Mouse (Mus musculus): Measurements from ENCODE around the gene Polr2l. TPM values are rescaled to one million over a fixed set of nuclear protein-coding genes. Genes with fewer than 3 reads are reported as not detected.

The Polr2l gene
- total RNA-seq (2021) = 10 to 100 TPM; 43.9 to 50.4 TPM
- long read RNA-seq, experiment 1, transcript Polr2l-201 (2 exons, 1,650 nt) = major isoform, 27 of 57 reads
- long read RNA-seq, experiment 1, partial matches to known transcripts = 30 of 57 reads
- long read RNA-seq, experiment 1, other reads (novel, unspliced or antisense) = 0 of 57 reads
- long read RNA-seq, experiment 2, transcript Polr2l-201 (2 exons, 1,650 nt) = major isoform, 83 of 175 reads
- long read RNA-seq, experiment 2, partial matches to known transcripts = 0 of 175 reads
- long read RNA-seq, experiment 2, other reads (novel, unspliced or antisense) = 92 of 175 reads

- DNase-seq (ENCODE audit: low spot score in 2 of 2) = peak; percentile 82 to 92
These were observed at the start of gene Polr2l, which contains the start of gene Tspan4 for GRCm38 (mm10) chr7:141475011-141475804. TSS of gene Polr2l (minus strand) at chr7:141475132. TSS of gene Tspan4 (plus strand) at chr7:141475240.

DNA sequence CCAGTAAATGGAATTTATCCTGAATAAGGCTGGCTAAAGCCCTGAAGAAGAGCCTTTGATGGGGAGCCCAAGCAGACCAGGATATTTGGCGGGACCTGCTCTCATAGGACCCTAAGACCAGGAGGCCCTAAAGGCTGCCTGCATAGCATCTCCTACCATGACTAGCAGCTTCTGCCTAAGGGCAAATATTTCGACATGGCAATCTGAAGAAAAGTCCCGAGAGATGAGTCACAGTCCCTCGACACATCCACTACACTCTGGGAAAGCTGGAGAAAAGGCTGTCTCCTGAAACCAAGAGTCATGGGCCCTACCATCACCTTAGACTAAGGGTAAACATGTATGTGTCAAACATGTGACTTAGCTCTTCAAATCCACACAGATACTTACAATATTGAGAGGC lies 49.3 kb upstream of the Polr2l start:
- DNase-seq (ENCODE audit: low spot score in 2 of 2) = no peak

- no peak for DNase-seq (ENCODE audit: low spot score in 2 of 2)
These were observed 48.1 kb upstream of the Polr2l start for GRCm38 (mm10) chr7:141523007-141523406.

DNA sequence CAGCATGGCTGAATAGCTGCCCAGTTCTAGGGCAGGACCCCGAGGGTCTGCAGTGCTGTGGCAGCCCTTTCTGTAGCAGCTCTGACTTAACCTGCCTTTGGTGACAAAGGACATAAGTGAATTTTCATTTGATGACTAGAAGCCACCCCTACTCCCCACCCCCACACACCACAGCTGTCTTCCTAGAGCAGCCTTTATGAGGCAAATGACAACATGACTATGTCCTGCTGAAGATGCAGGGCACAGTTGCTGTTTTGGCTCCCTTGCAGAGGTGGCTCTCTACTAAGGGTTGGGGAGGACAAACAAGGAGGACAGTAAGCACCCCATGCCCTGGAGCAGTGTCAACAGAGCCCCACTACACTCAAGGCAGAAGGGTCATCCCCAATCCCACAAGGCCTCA lies 44.9 kb upstream of the Polr2l start:
- no peak for DNase-seq (ENCODE audit: low spot score in 2 of 2)

GRCm38 (mm10) chr7:141518926-141519325 lies 44.0 kb upstream of the Polr2l start:
- no peak for DNase-seq (ENCODE audit: low spot score in 2 of 2)

- no peak for DNase-seq (ENCODE audit: low spot score in 2 of 2)
These were observed 43.4 kb upstream of the Polr2l start for GRCm38 (mm10) chr7:141518296-141518695.

DNA sequence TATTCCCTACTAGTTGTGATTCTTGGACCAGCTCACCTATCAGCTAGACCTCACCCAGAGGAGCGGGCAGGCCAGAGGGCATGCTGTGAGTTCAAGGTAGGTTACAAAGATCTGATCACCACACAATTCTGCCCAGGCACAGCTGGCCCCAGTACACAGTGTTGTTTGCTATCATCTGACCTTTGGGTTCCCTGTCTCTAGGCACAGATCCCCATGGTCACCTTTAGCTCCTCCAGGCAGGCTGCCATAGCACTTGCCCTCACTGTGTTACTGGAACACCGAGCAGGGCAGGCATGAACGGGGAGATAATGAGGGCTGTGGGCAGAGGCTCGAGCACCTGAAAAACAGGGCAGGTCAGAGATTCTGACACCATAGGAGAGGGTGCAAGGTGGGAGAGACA lies 42.7 kb upstream of the Polr2l start:
- DNase-seq (ENCODE audit: low spot score in 2 of 2) = no peak

DNA sequence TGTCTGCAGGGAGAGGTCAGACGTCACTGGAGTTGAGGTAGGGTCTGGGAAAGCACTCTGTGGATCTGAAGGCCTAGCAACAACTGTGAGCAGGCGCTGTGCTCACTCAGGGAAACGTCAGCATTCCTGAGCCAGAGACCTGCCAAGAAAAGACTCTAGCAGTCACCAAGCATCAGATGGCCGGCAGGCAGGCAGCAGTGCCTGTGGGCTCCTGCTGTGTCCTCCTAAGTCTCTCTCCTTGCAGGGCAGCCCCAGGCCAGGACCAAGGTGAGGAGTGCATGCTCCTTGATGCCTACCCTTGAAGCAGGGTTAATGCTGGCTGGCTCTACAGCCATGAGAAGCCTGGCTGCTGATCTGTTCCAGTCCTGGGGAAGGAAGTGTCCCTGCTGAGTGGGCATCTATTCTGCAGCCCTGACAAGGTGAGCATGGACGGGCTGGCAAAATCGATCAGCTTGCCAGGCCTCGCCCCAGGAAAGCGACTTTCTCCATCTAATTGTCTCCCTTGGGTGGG lies 35.8 kb upstream of the Polr2l start:
- DNase-seq (ENCODE audit: low spot score in 2 of 2) = no peak

- DNase-seq (ENCODE audit: low spot score in 2 of 2) = no peak
These were observed 35.3 kb upstream of the Polr2l start for GRCm38 (mm10) chr7:141510196-141510595.

DNA sequence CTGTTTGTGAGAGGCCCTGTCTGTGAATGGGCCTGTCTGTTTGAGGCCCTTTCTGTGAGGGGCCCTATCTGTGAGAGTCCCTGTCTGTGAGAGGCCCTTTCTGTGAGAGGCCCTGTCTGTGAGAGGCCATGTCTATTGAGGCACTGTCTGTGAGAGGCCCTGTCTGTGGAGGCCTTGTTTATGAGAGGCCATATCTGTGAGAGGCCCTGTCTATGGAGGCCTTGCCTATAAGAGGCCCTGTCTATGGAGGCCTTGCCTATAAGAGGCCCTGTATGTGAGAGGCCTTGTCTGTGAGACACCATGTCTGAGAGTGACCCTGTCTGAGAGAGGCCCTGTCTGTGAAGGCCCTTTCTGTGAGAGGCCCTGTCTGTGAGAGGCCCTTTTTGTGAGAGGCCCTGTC lies 33.2 kb upstream of the Polr2l start:
- no peak for DNase-seq (ENCODE audit: low spot score in 2 of 2)

GRCm38 (mm10) chr7:141506278-141506677 lies 31.3 kb upstream of the Polr2l start:
- DNase-seq (ENCODE audit: low spot score in 2 of 2) = no peak

DNA sequence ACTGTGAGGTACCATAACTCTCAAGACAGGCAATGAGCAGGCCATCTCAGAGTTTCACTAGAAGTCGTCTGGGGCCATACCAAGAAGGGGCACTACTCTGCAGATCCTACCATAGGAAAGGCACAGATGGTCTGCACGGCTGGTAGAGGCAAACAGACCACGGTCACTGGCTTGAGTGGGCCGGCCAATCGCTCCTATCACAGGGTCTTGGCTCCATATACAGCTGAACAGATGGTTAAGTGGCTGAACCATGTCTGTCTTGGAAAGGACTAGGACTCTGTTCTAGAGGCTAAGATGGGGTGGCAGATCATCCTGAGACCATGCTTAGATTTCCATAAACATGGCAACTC lies 27.6 kb upstream of the Polr2l start:
- no peak for DNase-seq (ENCODE audit: low spot score in 2 of 2)

- DNase-seq (ENCODE audit: low spot score in 2 of 2) = no peak
These were observed 27.1 kb upstream of the Polr2l start for GRCm38 (mm10) chr7:141501820-141502555.

DNA sequence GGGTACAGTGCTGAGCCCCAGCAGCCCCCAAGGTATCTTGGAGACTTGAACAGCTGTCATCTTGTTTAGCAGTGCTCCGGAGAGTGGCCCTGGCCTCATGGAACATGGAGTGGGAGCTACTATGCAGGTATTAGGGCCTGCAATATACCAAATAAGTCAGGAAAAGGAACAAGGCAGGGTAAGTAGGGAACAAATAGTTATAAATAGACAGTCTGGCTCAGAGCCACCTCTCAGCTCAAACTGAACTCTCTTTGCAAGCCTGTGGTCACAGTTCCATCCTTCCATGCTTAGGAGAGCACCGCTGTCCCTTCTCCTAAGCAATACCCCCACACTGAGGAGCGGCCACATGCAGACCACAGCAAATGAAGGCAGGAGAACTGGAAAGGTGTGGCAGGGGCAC lies 22.7 kb upstream of the Polr2l start:
- DNase-seq (ENCODE audit: low spot score in 2 of 2) = no peak

DNA sequence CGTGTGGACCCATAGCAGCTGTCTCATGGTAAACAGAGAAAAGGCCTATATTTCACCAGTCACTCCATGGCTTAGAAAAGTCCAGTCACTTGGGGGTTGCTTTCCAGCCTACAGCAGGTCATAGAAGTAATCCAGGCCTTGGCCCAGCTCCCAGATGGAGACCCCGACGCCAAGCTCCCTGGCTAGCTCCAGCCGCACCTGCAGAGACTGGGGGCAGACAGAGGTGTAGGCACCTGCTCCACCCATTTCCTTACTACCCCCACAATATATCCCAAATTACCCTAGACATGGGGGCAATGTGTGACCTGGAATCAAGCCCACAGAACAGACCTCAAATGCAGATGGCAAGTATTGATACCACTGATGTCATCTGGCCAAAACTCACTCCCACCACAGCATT lies 21.0 kb upstream of the Polr2l start:
- no peak for DNase-seq (ENCODE audit: low spot score in 2 of 2)

DNA sequence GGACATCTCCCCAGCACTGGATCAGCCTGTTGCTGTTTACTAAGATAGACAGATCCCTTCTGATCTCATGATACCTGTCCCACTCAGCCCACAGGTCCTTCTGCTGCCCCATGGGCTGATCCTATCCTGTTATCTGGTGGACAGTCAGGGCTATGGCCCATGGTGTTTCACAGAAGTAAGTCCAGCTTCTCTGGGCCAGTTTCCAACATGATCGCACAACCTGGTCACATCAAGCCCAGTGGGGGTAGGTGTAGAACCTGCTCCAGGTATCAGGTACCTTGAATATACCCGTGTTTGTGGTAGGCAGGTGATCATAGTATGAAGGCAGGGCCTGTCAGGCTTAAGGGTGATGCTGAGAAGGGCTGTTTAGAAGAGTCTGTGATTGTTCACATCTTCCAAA lies 20.4 kb upstream of the Polr2l start:
- DNase-seq (ENCODE audit: low spot score in 2 of 2) = no peak

DNA sequence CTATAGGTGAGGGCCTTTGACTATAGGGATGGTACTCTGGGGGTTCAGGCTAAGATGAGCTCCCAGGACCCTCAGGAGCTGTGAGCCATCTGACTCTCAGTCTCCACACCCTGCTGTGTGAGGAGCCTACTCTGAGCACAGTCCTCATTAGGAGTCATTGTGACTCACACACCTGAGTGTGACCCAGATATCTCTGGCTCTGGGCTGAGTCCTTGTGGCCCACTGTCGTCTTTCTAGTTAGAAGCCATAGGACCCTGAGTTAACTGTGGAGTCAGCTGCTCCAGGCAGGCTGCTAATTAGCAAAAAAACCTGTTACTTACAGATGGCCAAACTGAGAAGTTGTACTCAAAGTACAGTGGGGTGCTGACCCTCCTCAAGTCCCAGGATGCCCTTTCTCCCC lies 18.8 kb upstream of the Polr2l start:
- no peak for DNase-seq (ENCODE audit: low spot score in 2 of 2)

DNA sequence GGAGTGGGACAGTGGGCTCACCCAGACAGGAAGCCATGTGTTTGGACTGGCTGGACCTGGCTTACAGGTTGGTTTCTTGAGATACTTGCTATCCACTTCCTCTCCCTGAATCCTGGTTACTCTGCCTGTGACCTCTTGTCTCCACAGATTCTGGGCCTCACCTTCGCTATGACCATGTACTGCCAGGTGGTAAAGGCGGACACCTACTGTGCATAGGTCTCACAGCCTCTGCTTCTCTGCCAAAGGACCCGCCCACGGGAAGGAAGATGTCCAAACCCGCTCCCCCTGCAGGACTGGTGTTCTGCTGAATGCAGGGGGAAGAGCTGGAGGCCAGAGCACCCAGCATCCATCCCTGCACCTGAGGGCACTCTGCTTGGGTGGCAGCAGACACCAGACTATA lies 17.8 kb upstream of the Polr2l start:
- DNase-seq (ENCODE audit: low spot score in 2 of 2) = no peak

GRCm38 (mm10) chr7:141491151-141491550 lies 16.2 kb upstream of the Polr2l start:
- DNase-seq (ENCODE audit: low spot score in 2 of 2) = no peak

GRCm38 (mm10) chr7:141487141-141487540 lies 12.2 kb upstream of the Polr2l start:
- no peak for DNase-seq (ENCODE audit: low spot score in 2 of 2)

DNA sequence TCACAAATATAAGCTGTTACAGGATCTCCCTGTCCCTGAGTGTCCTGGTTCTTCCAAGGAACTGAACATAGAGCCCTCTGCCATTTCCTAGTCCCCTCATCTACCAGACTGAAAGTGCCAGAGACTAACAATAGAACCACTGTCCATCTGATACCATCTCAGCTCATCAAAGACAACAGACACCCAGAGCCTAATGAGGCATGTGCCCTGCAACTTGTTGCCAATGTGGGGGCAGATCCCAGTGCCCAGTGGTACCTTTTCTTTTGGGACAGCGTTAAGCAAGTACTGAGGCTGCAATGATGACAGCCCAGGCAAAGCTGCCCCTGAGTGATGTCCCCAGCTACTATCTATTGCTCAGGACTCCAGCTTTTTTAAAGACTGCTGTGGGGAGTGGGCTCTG lies 11.3 kb upstream of the Polr2l start:
- no peak for DNase-seq (ENCODE audit: low spot score in 2 of 2)

DNA sequence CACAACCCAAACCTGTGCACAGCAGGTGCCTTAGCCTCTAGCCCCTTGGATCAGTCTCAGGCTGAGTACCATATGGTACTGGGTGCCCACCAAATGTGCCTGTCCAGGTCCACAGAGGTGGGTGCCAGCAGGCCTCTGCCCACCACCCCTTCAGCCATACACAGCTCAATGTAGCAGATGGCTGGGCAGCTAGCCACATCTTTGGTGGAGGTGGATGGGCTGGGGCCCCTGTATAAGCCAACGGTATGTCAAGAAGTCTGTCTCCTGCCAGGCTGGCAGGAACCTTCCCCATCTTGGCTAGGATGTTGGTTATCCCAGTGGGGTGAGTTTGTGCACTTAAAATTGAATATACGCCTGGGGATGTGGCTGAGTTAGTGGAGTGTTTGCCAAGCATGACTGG lies 10.7 kb upstream of the Polr2l start:
- no peak for DNase-seq (ENCODE audit: low spot score in 2 of 2)

Measured in layer of hippocampus, postnatal 14 days (tissue).